Mouse (Mus musculus): ENCODE measurements at regions not wholly inside any gene's neighbourhood (a gene's known extent, or its start where the extent isn't known, plus 50 kb on each side); places are given as distances from the start of the nearest gene placed in this dataset.
A peak's percentile ranks its signal among the peaks of the same experiment; 100 is the strongest.

DNA sequence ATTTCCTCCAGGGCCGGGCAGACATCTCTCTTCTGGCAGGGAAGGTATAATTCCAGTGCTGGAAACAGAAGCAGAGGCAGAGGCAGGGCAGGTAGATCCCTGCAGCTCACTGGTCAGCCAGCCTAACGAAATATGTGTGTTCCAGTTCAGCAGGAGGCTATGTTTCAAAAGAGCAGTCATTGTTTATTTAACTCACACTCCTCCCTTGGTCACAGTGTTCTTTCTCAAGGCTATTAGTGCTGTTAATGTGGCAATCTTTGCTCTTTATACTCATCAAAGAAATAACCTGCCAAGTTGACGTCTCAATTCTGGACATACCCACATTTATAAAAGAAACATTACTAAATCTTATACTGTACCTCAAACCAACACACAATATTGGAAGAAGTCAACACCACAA is 253.3 kb upstream of the Adgrl3 start:
- DNase-seq (ENCODE audit: extremely low spot score, low spot score): no peak

DNA sequence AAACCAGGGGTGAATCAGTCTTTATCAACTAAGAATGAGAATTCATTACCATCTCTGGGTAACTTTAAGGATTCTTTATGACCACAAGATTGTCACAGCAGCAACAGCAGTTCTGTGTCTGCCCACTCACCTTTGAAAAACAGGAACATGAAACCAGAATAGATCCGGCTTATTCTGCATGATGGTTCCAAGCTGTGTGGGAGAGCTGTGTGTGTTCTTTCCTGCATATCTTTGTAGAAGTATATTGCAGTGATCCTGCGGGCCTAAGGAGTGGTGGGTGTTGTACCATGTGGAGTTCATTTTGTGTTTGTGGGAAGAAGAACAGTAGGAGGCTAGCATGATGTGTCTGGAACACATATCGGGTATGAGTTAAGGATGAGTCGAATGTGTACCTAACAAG is 236.0 kb upstream of the Adgrl3 start:
- DNase-seq (ENCODE audit: extremely low spot score, low spot score): no peak

DNA sequence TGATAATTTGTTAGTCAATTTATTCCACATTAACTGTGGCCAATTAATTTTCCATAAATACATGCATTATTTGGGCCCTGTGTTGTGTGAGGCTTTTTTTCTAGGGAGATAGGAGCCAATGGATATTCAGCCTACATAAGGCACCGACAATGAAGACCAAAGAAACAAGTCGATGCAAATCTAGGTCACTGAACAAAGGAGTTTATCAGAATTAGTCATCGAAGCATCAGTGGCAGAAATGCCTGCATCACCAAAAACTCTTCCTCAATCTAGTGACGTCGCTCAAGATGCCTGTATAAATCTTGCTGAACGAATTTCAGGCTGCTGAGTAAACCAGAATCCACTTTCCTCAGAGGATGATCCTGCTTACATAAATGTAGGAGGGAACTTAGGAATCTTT is 235.2 kb upstream of the Adgrl3 start:
- DNase-seq (ENCODE audit: extremely low spot score, low spot score): no peak

DNA sequence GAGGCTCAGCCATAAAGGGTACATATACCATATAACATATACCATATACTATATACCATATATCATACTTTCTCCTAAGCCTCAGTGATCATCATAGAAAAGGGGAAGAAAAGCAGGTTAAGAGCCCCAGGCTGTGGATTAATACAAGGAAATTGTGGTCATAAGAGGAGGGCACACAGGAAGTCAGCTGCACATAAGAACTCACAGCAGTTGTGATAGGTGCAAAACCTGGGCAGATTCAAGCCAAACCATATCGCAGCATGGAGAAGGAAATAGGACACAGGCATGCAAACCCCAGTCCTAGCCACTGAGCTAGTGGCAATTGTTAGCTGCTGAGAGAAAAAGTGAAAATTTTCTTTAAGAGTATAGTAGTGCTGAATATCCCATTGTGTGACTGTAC is 228.3 kb upstream of the Adgrl3 start:
- DNase-seq (ENCODE audit: extremely low spot score, low spot score): no peak

DNA sequence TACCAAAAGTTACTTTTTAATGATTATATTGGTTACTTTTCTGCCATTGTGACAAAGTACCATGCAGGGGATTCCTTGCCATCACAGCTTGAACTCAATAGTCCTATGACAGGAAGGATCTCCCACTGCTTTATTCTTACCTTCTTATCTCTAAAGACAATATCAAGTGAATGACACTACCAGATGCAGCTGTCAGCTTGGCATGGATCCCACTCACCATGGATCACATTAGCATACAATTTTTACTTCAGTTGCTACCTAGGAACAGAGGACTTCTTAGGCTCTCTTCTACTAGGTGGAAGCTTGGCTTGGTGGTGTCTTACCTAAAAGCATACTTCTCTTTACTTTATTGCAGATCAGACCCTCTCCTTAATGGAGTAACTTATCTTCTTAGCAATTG is 220.2 kb upstream of the Adgrl3 start:
- no peak for DNase-seq (ENCODE audit: extremely low spot score, low spot score)

DNA sequence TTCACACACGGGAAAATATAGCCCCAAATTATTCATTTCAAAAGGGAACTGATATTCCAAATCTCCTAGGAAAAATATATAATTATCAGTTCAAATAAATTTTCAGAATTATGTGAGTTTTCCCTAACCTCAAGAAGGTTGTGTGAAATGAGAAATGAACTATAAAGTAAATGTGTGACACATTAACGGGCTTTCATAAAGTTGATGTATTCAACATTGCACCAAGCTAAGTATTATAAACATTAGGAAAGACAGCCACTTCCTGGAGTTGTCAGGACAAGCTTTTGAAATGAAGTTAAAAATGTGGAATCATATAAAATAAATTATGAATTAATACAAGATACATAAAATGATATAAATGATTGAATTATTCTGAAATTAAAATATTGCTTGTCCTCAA is 207.0 kb upstream of the Adgrl3 start:
- DNase-seq (ENCODE audit: extremely low spot score, low spot score): no peak

DNA sequence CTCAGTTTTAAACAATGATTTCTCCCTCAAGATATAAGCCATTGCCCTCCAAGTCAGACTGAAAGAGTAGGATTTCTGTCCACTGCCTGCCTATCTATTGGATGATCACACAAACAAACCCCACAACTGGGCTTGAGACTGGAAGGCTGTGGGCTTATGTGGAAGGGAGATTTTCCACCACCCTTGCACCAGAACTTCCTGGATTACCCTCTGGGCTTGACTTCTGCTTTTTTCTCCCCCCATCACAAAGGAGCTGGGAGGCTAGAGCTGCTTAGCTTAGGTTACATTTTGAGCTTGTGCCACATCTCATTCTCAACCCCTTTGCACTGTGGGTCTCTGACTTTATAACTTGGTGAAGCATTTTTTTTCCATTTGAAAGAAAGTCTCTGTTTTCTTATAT is 200.7 kb upstream of the Adgrl3 start:
- no peak for DNase-seq (ENCODE audit: extremely low spot score, low spot score)

DNA sequence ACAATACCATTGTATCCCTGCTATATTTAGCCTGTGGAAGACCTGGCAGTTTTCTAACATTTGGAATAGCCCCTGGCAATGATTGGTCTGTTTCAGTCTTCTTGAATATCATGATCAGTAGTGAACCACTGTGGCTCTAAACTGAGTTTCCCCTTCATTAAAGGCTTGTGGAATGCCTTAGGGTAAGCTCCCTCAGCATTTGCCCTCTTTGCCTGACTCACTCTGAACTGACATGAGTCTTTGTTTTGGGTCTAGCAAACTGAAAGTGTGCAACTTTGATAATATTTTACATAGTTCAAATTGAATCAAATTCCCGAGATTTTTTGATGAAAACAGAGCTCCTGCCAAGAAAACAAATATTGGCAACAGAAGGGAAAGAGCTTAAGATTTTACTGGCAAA is 177.4 kb upstream of the Adgrl3 start:
- no peak for DNase-seq (ENCODE audit: extremely low spot score, low spot score)

DNA sequence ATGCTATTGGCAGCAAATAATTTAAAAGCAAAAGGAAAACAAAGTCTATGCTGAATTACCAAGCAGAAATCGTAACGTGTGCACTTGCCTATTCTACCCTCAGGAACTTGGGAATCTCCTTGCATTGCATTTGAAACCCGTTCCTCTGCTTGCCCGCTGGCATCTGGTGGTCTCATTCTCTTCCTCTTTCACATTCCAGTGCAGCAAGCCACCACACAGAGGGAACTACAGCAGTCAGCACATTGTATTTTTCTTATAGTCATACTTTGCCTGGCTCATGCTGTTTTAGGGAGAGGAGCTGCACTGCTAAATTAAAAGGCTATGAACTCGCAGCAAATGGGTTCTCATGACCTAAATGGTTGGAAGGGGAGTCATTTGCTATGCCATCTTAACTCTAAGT is 164.9 kb upstream of the Adgrl3 start:
- no peak for DNase-seq (ENCODE audit: extremely low spot score, low spot score)

DNA sequence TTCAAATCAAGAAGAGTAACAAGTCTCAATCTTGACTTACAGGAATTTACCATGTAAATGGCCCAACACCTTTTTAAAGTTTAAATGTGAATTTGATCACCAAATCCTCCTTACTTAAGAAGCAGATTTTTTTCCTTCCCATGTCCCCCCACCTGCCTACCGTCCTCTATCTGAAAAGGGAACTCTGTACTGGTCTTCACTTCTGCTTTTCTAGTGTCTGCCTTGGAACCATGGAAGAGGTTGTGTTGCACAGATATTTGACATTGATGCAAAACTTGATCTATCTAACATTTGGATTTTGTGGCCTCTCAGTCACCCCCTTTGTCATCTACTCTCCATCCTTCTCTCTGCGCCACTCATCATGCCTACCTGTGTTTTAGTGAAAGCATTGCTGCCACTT is 143.3 kb upstream of the Adgrl3 start:
- DNase-seq (ENCODE audit: extremely low spot score, low spot score): no peak

DNA sequence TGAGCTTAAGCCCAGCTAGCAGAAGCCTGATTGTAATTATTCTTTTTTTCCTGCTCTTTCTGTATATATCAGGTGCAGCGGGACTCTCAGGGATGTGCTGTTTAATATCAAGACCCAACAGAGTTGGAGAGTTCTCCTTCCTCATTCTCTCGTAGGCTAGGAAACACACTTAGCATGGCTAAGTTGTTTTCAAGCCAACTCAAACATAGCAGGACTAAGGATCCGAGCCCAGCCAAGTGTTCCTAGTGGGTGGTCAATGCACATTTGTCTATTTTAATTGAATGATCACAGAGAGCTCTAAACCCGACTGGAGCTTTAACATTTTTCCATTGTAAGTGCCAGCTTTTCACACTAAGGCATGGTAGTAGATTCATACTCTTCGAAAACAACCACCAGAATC is 121.7 kb upstream of the Adgrl3 start:
- DNase-seq (ENCODE audit: extremely low spot score, low spot score): no peak

DNA sequence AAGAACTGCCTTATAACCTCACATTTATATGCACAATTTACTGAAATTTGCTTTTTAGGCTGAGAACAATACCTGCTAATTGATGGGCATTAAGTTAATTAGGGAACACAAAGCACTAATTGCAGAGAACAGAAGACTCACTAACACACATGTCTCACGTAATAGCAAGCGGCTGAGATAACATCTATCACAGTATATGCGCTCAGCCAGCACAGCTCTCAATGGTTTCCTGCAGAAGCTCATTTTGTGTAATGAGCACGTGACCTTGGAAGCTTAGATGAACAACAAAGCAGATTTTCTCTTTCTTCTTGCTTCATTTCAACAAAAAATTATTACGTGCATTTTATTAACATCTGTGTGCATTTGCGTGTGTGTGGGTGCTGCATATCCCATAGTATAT is 111.2 kb upstream of the Adgrl3 start:
- no peak for DNase-seq (ENCODE audit: extremely low spot score, low spot score)

DNA sequence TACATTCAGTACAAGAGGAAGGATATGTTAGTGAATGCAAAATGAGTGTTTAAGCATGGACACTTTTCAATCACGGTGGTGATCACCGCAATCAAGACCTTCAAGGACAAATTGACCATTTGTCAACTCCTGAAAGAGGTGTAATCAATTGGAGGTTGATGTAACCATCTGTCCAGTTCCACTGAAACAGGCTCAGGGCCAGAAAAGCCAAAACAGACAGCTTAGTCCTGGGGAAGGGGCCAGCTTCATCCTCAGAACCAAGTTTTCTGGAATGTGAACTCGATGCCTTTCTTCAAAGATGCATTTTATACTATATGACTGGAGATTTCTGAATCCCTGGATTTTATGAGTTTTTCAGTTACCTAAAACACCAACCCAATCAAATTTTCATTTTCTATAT is 81.1 kb upstream of the Adgrl3 start:
- DNase-seq (ENCODE audit: extremely low spot score, low spot score): no peak

DNA sequence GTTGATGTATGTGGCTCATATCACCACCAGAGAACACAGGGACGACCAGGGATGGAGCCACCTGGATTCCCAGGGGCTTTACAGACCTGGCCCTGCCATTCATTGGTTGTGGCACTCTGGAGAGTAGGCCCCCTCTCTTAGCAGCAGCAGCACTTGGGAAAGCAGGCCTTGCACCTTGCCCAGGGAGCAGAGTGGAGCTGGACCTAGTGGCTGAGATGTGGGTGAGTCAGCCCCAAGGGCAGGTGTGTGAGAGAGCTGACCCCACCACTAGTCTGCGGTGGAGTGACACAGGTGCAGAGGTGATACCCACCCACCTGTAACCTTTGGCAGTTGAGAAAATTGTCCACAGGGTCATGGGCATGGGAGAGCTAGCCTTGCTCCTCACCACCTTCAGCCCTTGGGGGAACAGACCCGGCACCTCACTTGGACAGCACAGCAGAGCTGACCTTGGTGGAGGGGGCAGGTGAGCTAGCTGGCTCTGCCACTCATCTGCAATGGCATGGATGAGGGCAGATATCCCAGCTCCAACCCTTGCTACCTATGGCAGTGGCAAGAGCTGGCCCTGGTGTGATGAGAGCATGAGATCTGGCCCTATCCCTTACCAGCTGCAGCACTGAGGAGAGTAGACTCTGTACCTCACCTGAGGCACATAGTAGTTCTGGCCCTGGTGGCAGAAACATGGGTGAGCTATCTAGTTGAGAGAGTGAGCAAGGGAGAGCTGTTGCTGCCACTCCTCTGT is 67.9 kb upstream of the Adgrl3 start:
- no peak for DNase-seq (ENCODE audit: extremely low spot score, low spot score)

DNA sequence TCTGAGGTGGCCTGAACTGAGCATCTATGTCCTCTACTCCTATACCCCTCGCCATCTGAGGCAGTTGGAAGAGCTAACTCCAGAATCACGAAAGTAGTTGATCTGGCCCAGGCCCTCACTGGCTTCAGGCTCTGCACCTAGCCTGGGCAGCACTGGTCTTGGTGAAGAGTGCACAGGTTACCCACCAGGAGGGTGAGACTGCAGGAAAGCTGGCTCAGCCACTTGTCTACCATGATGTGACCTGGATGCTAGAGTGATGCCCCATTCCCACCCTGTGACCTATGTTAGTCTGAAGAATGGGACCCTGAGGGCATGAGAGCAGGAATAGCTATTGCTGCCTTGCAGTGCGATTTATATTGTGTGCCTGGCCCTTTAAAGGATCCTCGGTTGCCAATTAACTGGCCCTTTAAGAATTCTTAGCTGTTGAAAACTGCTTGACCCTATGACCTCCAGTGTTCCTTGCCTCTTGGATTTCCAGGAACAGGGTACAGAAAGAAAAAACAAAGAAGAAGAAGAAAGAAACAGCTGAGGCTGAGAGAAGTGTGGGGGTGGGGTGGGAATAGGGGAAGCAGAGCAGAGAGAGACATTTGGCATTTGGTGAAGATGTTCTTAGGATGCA is 67.2 kb upstream of the Adgrl3 start:
- DNase-seq (ENCODE audit: extremely low spot score, low spot score): peak; percentile 19
